Mouse (Mus musculus) telencephalon, adult 2 months (tissue): ENCODE measurements around the gene Saa3.
"Not testable (repeated sequence)": the region's sequence is repeated elsewhere in the genome, so short reads cannot be mapped to it uniquely, and the experiment has no call there.

Experiments used
- DNase-seq: peaks from one replicate; pipeline ENCODE4 v3.0.0-alpha.2; 2011; ENCODE audit warnings: low read depth, low spot score

Gene Saa3

DNA sequence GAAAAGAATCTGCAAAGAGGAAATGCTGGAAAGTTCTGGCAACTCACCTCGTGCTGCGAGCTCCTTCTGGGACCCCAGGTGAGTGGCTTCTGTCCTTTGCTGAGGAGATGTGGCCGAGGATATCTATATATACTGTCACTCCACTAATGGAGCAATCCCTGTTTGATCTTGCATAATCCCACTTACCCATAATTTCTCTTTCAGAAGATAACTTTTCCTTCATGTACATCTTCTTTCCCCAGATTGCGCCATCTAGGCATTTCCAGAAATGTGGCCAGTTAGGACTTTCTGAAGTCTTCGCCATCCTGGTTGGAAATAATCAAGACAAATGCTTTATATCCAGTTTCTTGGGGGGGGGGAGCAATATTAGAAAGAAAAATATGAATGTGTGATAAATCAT is at the start of gene Saa3:
TSS of gene Saa3 (minus strand) at position 101 of the 400 bp plus-strand sequence.
- no peak for DNase-seq

DNA sequence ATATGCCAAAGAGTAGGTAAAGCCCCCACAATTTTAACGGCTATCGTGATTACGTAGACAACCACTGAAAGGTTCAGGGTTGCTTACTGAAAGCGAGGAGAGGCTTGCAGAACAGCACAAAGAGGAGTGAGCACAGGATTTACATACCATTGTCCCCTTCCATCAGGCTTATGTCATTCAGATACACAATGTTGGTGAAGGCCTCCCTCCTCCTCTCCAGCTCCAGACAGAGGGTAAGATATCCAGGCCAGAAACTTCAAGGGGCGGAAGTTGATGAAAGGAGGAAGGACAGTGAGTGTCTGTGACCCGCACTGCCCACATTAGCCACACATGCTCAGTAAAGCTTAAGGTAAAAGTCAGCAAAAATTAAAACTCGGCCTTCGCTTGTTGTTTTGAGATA is 49.2 kb upstream of the Saa3 start:
- DNase-seq, result no peak

DNA sequence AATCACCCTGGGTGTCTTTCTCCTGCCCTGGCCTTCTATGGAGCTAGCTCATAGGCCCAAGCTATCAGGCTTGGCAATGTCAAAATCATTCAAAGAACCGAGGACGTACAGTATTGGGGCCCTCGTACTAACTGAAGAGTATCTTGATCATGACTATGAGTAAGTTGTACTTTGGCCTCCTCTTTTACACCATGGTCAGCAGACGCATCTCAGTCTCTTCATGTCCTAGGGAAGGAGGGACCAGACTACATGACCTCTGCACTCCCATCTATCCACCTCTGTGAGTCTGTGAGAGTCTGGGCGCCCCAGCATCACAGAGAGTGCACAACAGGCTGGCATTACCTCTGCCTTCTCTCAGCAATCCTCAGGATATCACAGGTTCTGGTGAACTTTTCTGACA is 47.1 kb upstream of the Saa3 start:
- DNase-seq, result no peak

DNA sequence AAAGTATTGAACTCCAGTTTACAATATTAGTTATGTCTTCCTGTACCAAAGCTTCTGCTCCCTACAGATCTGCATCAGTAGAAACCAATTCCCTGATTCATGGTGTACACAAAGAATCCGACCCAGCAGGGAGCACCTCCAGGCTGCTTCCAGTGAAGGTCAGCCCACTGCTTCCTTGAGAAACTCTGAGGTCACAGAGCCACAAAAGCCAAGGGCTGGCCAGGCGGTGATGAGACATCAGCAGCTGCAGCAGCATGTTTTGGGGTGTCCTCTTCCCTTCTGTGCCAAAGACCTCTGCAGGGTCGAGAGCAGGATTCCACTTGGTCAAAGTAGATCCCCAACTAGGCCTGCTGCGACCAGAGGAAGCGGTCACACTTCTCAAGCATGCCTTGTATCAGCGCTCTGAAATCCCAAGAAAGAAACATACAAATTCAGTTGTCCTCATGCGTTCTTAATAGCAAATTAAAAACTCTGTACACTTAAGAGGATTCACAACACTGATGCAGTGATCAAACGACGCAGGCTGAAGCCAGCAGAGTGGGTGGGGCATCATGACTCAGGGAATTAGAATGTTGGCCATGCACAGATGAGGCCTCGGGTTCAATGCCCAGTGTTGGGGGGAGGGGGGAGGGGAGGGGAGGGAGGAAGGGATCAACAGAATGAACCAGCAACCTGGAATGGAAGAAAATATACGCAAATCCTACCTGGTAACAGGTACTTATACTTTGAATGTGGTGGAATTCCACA is 45.7 kb upstream of the Saa3 start:
- DNase-seq, result no peak

DNA sequence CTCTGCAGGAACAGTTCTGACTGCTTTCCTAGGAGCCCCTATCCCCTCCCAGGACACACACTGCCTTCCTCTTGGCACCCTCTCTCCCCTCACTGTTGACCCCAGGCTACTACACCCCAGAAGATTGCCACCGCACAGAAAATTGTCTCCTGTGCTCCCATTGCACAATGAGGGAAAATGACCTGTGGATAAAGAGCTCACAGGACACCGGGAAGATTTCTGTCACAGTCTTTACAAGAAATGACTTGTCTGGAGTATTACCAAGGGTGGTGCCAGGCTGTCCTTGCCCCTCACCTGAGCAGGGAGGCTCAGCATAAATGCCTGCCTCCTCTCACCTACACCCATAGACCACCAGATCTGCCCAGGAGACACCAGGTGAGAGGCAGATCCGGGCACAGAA is 36.0 kb upstream of the Saa3 start, which contains the start of gene Saa2:
TSS of gene Saa2 (plus strand) at position 301 of the 400 bp plus-strand sequence.
- DNase-seq, result no peak

DNA sequence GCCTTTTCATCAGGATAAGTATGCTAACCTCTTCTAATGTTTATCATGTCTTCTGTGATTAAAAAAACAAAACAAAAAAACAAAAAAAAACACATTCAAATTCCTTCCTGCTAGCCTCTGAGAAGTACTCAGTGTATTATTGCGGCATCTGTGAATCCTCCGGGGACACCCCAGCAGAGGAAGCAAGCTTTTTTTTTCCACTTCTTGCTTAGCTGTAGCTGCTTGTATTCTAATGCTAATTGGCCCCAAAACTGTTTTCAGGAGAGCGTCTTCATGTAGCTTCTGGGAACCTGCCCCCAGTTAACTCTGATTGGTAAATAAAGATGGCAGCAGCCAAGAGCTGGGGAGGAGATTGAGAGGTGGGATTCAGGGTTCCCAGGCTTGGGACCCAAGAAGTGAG is 33.0 kb upstream of the Saa3 start:
- no peak for DNase-seq

DNA sequence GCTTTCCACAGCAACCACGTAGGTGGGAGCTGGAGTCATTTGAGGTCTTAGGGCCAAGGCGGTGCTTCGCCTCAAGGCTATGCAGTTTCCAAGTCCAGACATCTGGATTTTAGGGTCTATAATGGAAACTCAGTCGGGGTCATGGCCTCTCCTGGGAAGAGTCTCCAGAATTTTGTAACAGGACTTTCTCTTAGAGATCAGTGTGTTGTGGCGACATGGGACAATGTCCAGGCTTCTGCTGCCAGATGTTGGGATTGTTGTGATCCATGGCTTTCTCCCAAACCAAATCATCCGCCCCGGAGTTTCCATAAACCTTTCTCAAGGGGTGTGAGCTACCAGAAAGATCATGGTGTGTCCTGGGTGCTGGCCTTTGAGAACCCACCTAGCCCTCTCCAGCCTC is 30.9 kb upstream of the Saa3 start:
- no peak for DNase-seq

DNA sequence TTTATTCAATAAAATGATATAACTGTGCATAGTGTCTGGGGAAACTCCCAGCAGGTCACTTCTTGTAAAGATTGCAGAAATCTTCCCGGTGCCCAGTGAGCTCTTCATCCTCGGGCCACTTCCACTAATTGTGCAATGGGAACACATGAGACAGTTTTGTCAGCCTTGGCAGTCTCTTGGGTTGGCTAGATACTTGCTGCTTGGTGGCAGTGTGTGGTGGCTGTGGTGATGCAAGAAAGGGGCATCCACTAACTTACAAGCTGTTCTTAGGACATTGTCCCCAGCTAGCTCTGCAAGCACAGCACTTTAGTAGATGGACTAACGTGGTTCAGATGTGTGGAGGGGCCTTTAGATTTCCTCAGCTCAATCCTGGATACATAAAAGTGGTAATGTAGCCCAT is 30.3 kb upstream of the Saa3 start:
- no peak for DNase-seq

DNA sequence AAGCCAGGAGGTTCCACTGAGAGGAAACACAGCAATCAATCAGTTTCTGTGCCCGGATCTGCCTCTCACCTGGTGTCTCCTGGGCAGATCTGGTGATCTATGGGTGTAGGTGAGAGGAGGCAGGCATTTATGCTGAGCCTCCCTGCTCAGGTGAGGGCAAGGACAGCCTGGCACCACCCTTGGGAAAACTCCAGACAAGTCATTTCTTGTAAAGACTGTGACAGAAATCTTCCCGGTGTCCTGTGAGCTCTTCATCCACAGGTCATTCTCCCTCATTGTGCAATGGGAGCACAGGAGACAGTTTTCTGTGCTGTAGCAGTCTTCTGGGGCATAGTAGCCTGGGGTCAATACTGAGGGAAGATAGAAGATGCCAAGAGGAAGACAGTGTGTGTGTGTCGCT is 27.4 kb upstream of the Saa3 start, which contains the start of gene Saa1:
TSS of gene Saa1 (minus strand) at position 101 of the 400 bp plus-strand sequence.
- not testable (repeated sequence) for DNase-seq

DNA sequence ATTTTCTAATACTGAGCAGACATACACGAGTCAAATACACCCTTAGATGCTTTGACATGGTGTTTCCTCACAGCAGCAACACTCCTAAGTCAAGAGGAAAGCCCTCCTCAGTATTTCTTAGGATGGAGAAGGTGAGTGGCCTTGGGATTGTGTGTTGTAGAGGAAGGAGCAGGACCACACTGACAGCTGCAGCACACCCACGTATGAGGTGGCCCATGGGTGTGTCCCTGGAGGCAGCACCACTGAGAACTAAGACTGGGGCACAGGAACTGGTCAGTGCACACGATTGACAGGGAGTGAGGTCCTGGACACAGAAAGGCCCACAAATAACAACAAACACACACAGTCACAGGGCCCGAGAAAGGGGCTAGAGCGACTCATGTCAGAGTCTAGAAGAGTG is 24.5 kb upstream of the Saa3 start:
- not testable (repeated sequence) for DNase-seq

DNA sequence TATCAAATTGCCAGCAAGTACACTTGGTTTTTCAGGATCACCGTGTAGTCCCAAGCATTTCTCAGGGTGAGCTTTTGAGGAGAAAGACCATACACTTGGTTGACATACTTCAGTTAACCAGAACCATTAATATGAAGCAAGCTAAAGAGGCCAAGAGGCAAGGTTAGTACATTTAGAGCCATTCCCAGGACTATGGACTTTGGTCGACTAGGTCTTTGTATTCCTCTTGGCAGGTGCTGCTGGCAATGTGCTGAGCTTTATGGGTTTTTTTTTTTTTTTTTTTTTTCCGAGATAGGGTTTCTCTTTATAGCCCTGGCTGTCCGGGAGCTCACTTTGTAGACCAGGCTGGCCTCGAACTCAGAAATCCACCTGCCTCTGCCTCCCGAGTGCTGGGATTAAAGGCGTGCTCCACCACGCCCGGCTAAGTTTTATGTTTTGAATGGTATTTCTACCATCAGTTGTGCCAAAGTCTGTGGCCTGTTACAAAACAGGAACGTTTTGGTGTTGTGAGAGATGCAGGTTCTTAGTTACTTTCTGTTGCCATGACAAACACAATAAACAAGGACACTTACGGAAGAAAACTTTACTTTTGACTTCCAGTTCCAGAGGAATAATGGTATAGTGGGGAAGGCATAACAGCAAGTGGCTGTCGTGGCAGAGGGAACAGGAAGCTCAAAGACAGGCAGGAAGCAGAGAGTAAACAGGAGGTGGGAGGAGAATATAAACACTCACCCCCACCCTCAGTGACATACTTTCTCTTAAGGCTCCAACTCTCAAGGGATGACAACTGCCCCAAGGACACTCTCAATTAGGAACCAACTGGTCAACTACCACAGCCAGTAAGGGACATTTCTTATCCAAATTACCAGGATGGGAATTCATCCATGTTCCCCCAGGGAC is 23.3 kb upstream of the Saa3 start:
- DNase-seq, result no peak

DNA sequence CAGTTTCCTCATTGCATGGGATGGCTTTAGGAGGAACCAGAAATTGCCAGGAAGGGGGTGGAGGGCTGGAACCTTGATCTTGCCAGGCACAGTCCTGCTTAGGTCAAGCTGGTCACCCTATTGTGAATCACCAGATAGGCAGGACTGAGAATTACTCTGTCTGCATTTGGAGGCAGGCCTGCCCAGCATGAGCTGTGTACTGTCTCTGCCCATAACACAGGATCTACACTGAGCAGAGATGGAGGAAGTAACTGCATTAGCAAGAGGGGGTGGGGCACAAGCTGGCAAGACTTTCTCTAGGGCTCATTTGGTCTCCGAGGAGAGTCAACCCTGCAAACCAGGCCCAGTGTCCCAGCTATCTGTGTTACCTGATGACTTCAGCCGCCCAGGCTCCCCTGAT is 19.5 kb upstream of the Saa3 start:
- no peak for DNase-seq

DNA sequence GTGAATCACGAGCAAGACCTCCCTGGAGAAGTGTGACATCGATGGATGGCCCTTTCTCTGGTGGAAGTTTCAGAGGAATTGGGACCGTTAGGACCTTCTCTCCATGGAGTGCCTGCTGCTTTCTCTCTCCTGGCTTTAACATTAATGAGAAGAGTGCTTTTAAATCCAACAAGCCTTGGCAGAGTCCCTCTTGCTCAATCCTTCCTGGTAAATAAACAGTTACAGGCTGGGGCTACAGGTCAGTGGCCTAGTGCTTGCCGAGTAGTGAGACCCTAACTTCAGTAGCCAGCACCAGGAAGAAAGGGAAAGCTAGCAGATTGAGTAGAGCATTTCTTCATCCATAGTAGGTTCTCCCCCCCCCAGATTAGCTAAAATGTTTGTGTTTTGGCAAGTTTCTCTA is 17.0 kb upstream of the Saa3 start, which contains the start of gene Saa4:
TSS of gene Saa4 (minus strand) at position 146 of the 400 bp plus-strand sequence.
- DNase-seq, result no peak

DNA sequence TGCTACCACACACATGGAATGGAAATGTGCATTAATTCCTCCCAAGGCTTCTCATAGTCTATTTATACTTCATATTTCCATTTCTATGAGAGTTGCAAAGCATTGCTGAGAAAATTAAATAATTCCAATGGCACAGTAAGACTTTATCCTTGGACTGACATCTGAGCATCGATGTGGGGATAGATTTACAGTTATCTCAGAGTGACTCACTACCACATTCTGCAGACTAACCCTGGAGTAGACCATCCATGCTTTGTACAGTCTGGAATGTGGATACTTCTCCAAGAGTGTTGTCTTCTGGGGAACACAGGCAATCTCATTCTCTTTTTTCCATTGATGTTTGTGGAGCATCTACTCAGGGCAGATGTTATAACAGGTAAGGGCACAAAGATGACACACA is 12.1 kb upstream of the Saa3 start:
- DNase-seq, result no peak

DNA sequence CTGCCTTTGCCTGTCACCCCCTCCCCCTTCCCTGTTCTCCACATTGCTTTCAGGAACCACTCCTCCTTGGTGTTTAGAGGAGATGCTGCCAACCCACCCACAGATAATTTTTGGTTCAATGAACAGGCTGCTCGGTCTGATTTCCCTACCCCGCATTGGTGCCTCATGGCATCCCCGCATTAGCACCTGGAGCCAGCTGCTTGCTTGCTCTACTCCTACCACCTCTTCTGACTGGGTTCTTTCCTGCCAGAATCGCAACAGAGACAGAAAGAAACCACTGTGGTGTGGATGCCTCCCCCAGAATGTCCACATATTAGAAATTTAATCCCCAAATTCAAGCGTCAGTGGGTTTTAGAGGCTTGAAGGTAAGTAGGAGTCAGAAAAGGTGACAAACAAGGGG is 8.9 kb upstream of the Saa3 start:
- peak; percentile 34 for DNase-seq

DNA sequence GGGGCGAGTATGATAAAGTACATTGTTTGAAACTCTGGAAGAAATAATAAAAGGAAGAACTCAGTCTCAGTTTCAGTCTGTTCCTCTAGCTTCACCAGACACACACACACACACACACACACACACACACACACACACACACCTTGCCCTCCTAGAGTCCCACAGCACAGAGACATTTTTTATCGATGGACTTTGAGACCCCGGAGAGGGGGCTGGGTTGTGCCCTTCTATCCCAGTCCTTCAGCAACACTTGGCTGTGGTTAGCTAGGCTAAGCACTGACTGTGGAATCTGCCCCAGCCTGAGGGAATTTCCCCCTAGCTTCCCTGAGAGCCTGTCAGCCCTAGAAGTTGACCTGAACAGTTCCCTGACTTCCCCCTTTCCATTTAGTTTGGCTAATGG is 8.3 kb upstream of the Saa3 start:
- DNase-seq, result no peak

DNA sequence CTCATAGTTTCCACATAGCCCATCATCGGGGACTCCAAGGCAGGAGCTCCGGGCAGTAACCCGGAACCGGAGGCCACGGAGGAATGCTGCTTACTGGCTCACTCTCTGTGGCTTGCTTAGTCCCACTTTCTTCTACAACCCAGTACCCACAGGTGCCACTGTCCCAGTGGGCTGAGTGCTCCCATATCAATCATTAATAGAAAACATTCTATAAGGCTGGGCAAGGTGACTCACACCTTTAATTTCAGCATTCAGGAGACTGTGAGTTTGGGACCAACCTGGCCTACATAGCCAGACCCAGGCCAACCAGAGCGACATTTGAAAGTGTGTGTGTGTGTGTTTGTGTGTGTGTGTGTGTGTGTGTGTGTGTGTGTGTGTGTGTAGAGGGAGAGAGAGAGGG is 7.9 kb upstream of the Saa3 start:
- no peak for DNase-seq

DNA sequence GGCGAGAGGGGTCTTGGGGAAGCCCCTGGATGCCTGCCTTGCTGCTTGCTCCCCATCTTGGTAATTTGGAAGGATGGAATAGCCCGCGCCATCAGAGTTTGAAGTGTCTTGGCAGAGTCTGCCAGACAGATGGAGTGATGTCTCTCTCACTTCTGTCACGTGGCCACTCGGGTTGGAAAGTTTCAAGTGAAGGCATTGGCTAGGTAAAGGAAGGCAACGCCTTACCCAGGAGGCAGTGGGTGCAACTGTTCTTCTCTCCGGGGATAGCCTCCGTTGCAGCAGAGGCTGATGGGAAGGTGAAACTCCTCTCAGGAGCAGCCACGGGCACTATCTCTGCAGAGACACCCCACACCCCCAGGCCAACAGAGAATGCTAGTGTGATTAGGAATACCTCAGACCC is 5.0 kb upstream of the Saa3 start:
- no peak for DNase-seq

DNA sequence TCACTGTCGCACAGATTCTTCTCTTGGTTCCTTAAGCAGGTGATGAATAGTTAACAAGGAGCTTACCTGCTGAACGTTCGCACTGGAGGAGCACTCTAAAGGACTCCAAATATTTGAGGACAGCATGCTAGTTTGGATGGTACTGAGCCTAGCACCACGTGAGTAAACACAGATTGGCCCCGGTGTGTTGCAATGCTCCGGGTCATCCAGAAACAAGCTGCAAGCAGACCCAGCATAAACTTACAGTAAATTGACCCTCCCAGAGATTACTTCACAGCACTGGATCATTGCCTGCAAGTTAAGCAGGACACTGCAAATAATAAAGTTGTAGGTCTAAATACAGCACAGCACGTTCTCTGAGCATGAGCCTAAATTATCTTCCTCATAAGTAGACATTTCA is 4.0 kb upstream of the Saa3 start:
- DNase-seq, result no peak

DNA sequence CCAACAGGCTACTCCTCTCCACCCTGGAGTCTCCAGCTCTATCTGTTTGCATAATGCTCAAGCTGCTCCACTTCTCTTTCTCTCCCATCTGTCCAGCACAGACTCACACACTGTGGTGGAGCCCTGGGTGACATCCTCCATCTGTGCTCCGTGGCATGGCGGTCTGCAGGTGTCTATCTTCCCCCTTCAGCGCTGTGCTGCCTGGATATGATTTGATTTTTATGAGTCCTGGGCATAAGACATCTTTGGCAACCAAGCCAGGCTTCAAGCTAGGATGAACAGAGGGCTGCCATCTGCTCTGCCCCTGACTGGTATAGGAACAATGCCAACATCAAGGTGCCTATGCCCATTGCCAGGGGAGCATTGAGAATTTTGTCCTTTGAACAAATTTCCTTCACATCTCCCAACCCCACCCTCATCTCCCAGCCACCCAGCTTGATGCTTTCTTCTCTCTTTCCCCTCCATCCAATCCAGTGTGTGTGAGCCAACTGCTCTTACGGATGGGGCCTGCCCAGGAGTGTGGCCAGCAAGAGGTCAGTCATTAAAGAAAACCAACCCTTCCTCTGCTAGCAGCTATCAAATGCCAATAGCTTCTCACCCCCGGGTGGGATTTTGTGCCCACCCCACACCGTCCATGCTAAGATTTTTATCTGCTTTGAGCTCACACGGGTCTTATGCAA is 3.2 kb upstream of the Saa3 start:
- no peak for DNase-seq

DNA sequence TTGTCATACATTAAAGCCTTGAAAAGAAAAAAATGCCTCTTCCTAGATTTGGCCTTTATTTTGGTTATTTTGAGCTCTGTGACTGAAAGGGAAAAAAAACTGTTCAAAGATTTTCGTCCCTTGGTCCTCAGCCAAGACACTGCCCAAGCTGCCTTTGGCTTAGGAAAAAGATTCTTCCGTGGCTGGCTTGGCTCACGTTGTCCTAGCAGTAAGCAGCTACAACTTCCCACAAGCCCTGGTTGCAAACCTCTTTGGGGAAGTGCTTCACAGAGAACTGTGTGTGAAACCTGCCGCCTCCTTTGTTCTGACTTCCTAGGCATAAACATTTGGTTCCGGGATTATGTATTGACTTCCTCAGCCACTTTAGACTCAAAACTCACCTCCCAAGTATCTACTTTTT is 1.4 kb upstream of the Saa3 start:
- no peak for DNase-seq

DNA sequence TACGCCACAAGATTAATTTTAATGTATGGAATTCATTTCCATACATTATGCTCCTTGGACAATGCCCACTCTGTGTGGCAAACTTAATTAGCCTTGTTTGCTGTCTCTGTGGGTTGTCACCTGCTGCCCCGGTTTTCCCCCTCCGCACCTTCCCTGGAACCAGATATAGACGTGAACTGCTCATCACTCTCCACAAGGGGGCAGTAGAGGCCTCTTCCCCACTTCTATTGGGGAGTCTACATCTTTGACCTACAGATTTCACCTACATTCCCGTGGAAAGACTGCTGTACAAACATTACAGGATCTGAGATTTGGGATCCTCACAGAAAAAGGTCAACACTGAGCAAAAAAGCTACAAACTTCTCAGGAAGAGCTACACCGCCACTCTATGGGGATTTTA is 982 bp downstream of the Saa3 start:
- no peak for DNase-seq
